Mouse (Mus musculus) embryonic facial prominence, embryonic 15.5 days (tissue): Measurements from ENCODE around the gene Foxa3. TPM values are rescaled to one million over a fixed set of nuclear protein-coding genes. Genes with fewer than 3 reads are reported as not detected.
A peak's percentile ranks its signal among the peaks of the same experiment; 100 is the strongest.

ENCODE experiments used
- ATAC-seq: fragments of 200-750 bp; cut with Nextera tagmentation; 2 replicates; pipeline ENCODE4 v1.8.0; 2017; ENCODE audit warnings: low read depth, moderate TSS enrichment; ENCODE audit not compliant: insufficient number of reproducible peaks, low FRiP score, low TSS enrichment
- H3K27ac ChIP-seq: fragments of 300-500 bp; sonication (generic); replicated peaks from 2 replicates; pipeline ENCODE4 v1.5.1; 2015; ENCODE audit warnings: mild to moderate bottlenecking, inconsistent platforms
- H3K27me3 ChIP-seq: fragments of 300-500 bp; sonication (generic); 2 replicates; pipeline ENCODE4 v1.6.1; 2015; ENCODE audit warnings: inconsistent platforms
- H3K36me3 ChIP-seq: fragments of 300-500 bp; sonication (generic); 2 replicates; pipeline ENCODE4 v1.6.1; 2015; ENCODE audit warnings: mild to moderate bottlenecking, inconsistent platforms
- H3K4me1 ChIP-seq: fragments of 300-500 bp; sonication (generic); 2 replicates; pipeline ENCODE4 v1.6.1; 2015; ENCODE audit warnings: inconsistent platforms
- H3K4me2 ChIP-seq: fragments of 300-500 bp; sonication (generic); replicated peaks from 2 replicates; pipeline ENCODE4 v1.6.1; 2015; ENCODE audit warnings: mild to moderate bottlenecking, inconsistent platforms
- H3K4me3 ChIP-seq: fragments of 300-500 bp; sonication (generic); replicated peaks from 2 replicates; pipeline ENCODE4 v1.5.1; 2015; ENCODE audit warnings: mild to moderate bottlenecking, inconsistent platforms
- H3K9ac ChIP-seq: fragments of 300-500 bp; sonication (generic); 2 replicates; pipeline ENCODE4 v1.6.1; 2015; ENCODE audit warnings: inconsistent platforms
- H3K9me3 ChIP-seq: fragments of 300-500 bp; sonication (generic); replicated peaks from 2 replicates; pipeline ENCODE4 v1.6.1; 2016; ENCODE audit warnings: inconsistent platforms
- WGBS: fragments of 180-500 bp; shearing (Covaris S2); methylation state at CpG from one replicate; pipeline ENCODE4 v1.1.7; 2015; 5-methylcytosine and 5-hydroxymethylcytosine counted together
- polyA plus RNA-seq: library from polyadenylated mRNA; unstranded; fragments of >200 nt; fragmentation: Nextera tagmentation; extraction: Ambion mirVana; gene quantifications from 2 replicates; pipeline ENCODE4 v1.2.1, GENCODE M21; 2015

Foxa3 gene
- polyA plus RNA-seq, 1 experiment from 2014 or later, result 1.3 TPM

- Histone ChIP-seq H3K27me3 (peaks cover 8% of the 10 kb centered on the region; the same call in 1 of the 2 replicates), H3K27ac (no peak overlapping the region), H3K36me3 (peaks cover 6% of the 10 kb centered on the region), H3K9me3 (no peaks in the 10 kb centered on the region), H3K4me3 (peak overlapping the region; percentile 56), H3K4me1 (peaks cover 39% of the 10 kb centered on the region), H3K4me2 (peak overlapping the region; percentile 89), H3K9ac (peak overlapping the region; percentile 53)
- ATAC-seq, result no peak
- 2% methylated on average over 31 of the region's 31 CpGs for WGBS
These were observed 31.1 kb downstream of the Foxa3 start for GRCm38 (mm10) chr7:18992294-18992675.

GRCm38 (mm10) chr7:18991660-18992293 is 31.6 kb downstream of the Foxa3 start:
- H3K36me3 ChIP-seq, result peaks cover 4% of the 10 kb centered on the region; the same call in 1 of the 2 replicates
- no peaks in the 10 kb centered on the region for H3K9me3 ChIP-seq
- peaks cover 8% of the 10 kb centered on the region; the same call in 1 of the 2 replicates for H3K27me3 ChIP-seq
- H3K4me3 ChIP-seq, result peak overlapping the region; percentile 56
- H3K4me1 ChIP-seq, result peaks cover 39% of the 10 kb centered on the region
- H3K4me2 ChIP-seq, result peak overlapping the region; percentile 89
- ATAC-seq, result no peak
- H3K27ac ChIP-seq, result no peak overlapping the region
- peak overlapping the region; percentile 53 for H3K9ac ChIP-seq
- under 1% methylated on average over 59 of the region's 59 CpGs for WGBS

- Histone ChIP-seq H3K4me3 (peak within 1 kb of the TSS; percentile 56), H3K9me3 (no peaks in the 10 kb centered on the region), H3K4me1 (peaks cover 39% of the 10 kb centered on the region), H3K27me3 (peaks cover 8% of the 10 kb centered on the region; the same call in 1 of the 2 replicates), H3K27ac (peak within 1 kb of the TSS; percentile 93), H3K9ac (peak within 1 kb of the TSS; percentile 53), H3K4me2 (peak within 1 kb of the TSS; percentile 89), H3K36me3 (no peaks in the 10 kb centered on the region)
- peak; percentile 95 for ATAC-seq
- WGBS, result under 1% methylated on average over 36 of the region's 37 CpGs
These were observed 32.6 kb downstream of the Foxa3 start, which contains the start of gene Mypop for GRCm38 (mm10) chr7:18990601-18991295. Gene Mypop (plus strand): TSS chr7:18991245.

GRCm38 (mm10) chr7:18989995-18990394 is 33.3 kb downstream of the Foxa3 start:
- peak overlapping the region; percentile 89 for H3K4me2 ChIP-seq
- H3K9me3 ChIP-seq, result no peaks in the 10 kb centered on the region
- no peaks in the 10 kb centered on the region for H3K36me3 ChIP-seq
- H3K9ac ChIP-seq, result no peak overlapping the region
- 4% methylated on average over 5 of the region's 5 CpGs for WGBS
- peaks cover 31% of the 10 kb centered on the region for H3K4me1 ChIP-seq
- peaks cover 8% of the 10 kb centered on the region; the same call in 1 of the 2 replicates for H3K27me3 ChIP-seq
- H3K27ac ChIP-seq, result peak overlapping the region; percentile 93
- H3K4me3 ChIP-seq, result peak overlapping the region; percentile 56
- no peak for ATAC-seq

- no peaks in the 10 kb centered on the region for H3K9me3 ChIP-seq
- H3K4me1 ChIP-seq, result peaks cover 28% of the 10 kb centered on the region
- peaks cover 8% of the 10 kb centered on the region; the same call in 1 of the 2 replicates for H3K27me3 ChIP-seq
- H3K9ac ChIP-seq, result no peak overlapping the region
- no peaks in the 10 kb centered on the region for H3K36me3 ChIP-seq
- H3K27ac ChIP-seq, result no peak overlapping the region
- no peak overlapping the region for H3K4me3 ChIP-seq
- ATAC-seq, result no peak
- H3K4me2 ChIP-seq, result no peak overlapping the region
- 67% methylated on average over 6 of the region's 6 CpGs for WGBS
These were observed 34.6 kb downstream of the Foxa3 start for GRCm38 (mm10) chr7:18988780-18989179.

- Histone ChIP-seq H3K4me3 (no peak overlapping the region), H3K9ac (no peak overlapping the region), H3K4me1 (peaks cover 24% of the 10 kb centered on the region), H3K36me3 (no peaks in the 10 kb centered on the region), H3K9me3 (no peaks in the 10 kb centered on the region), H3K4me2 (no peak overlapping the region), H3K27me3 (0 out of 2 replicates have a peak, but pooled peaks cover 4% of the 10 kb centered on the region), H3K27ac (no peak overlapping the region)
- no peak for ATAC-seq
- WGBS, result 71% methylated on average over 13 of the region's 13 CpGs
These were observed 35.6 kb downstream of the Foxa3 start for GRCm38 (mm10) chr7:18987747-18988146.

GRCm38 (mm10) chr7:18987100-18987499 is 36.2 kb downstream of the Foxa3 start, which contains the start of gene Nanos2:
Gene Nanos2 (plus strand): TSS chr7:18987400.
- Histone ChIP-seq H3K4me1 (peaks cover 18% of the 10 kb centered on the region), H3K4me2 (no peak within 1 kb of the TSS), H3K36me3 (no peaks in the 10 kb centered on the region), H3K27ac (no peak within 1 kb of the TSS), H3K4me3 (no peak within 1 kb of the TSS), H3K27me3 (0 out of 2 replicates have a peak, but pooled peaks cover 1% of the 10 kb centered on the region), H3K9ac (no peak within 1 kb of the TSS), H3K9me3 (no peaks in the 10 kb centered on the region)
- ATAC-seq, result no peak
- WGBS, result 73% methylated on average over 2 of the region's 2 CpGs

GRCm38 (mm10) chr7:18986503-18986902 is 36.8 kb downstream of the Foxa3 start:
- 71% methylated on average over 2 of the region's 2 CpGs for WGBS
- Histone ChIP-seq H3K4me2 (no peak overlapping the region), H3K36me3 (no peaks in the 10 kb centered on the region), H3K27ac (no peak overlapping the region), H3K4me1 (peaks cover 12% of the 10 kb centered on the region), H3K27me3 (no peaks in the 10 kb centered on the region), H3K4me3 (no peak overlapping the region), H3K9me3 (no peaks in the 10 kb centered on the region), H3K9ac (no peak overlapping the region)
- no peak for ATAC-seq

- Histone ChIP-seq H3K4me3 (no peak overlapping the region), H3K36me3 (no peaks in the 10 kb centered on the region), H3K27me3 (no peaks in the 10 kb centered on the region), H3K9ac (no peak overlapping the region), H3K4me1 (no peaks in the 10 kb centered on the region), H3K9me3 (no peaks in the 10 kb centered on the region), H3K4me2 (no peak overlapping the region), H3K27ac (no peak overlapping the region)
- no peak for ATAC-seq
- WGBS, result 70% methylated on average over 9 of the region's 9 CpGs
These were observed 45.0 kb downstream of the Foxa3 start for GRCm38 (mm10) chr7:18978381-18978780.

GRCm38 (mm10) chr7:18970956-18971355 is 52.4 kb downstream of the Foxa3 start:
- Histone ChIP-seq H3K4me3 (no peak overlapping the region), H3K9ac (no peak overlapping the region), H3K27ac (no peak overlapping the region), H3K27me3 (peaks cover 12% of the 10 kb centered on the region; the same call in 1 of the 2 replicates), H3K4me2 (no peak overlapping the region), H3K4me1 (no peaks in the 10 kb centered on the region), H3K9me3 (no peaks in the 10 kb centered on the region), H3K36me3 (no peaks in the 10 kb centered on the region)
- 89% methylated on average over 3 of the region's 3 CpGs for WGBS
- no peak for ATAC-seq

- ATAC-seq, result no peak
- Histone ChIP-seq H3K9me3 (no peaks in the 10 kb centered on the region), H3K4me3 (no peak overlapping the region), H3K36me3 (no peaks in the 10 kb centered on the region), H3K27me3 (peaks cover 45% of the 10 kb centered on the region), H3K9ac (no peak overlapping the region), H3K4me2 (no peak overlapping the region), H3K4me1 (peaks cover 11% of the 10 kb centered on the region), H3K27ac (no peak overlapping the region)
- 5% methylated on average over 8 of the region's 8 CpGs for WGBS
These were observed 55.7 kb downstream of the Foxa3 start for GRCm38 (mm10) chr7:18967603-18968002.
